Mouse (Mus musculus) heart, embryonic 13.5 days (tissue): ENCODE measurements around the gene Methig1. TPM values are rescaled to one million over a fixed set of nuclear protein-coding genes. Genes with fewer than 3 reads are reported as not detected.
"Not testable (repeated sequence)": the region's sequence is repeated elsewhere in the genome, so short reads cannot be mapped to it uniquely, and the experiment has no call there.

ENCODE experiments used
- ATAC-seq: fragments of 200-750 bp; cut with Nextera tagmentation; 2 replicates; pipeline ENCODE4 v1.8.0; 2017; ENCODE audit warnings: moderate TSS enrichment; ENCODE audit not compliant: insufficient number of reproducible peaks, low FRiP score, low TSS enrichment; ENCODE audit errors: extremely low read depth
- H3K27ac ChIP-seq: fragments of 300-500 bp; sonication (generic); replicated peaks from 2 replicates; pipeline ENCODE4 v1.5.1; 2015; ENCODE audit warnings: moderate library complexity, mild to moderate bottlenecking, inconsistent platforms
- H3K27me3 ChIP-seq: fragments of 300-500 bp; sonication (generic); replicated peaks from 2 replicates; pipeline ENCODE4 v1.6.1; 2015; ENCODE audit warnings: mild to moderate bottlenecking, inconsistent platforms
- H3K36me3 ChIP-seq: fragments of 300-500 bp; sonication (generic); 2 replicates; pipeline ENCODE4 v1.6.1; 2015; ENCODE audit warnings: mild to moderate bottlenecking, inconsistent platforms
- H3K4me1 ChIP-seq: fragments of 300-500 bp; sonication (generic); 2 replicates; pipeline ENCODE4 v1.6.1; 2015; ENCODE audit warnings: inconsistent platforms
- H3K4me2 ChIP-seq: fragments of 300-500 bp; sonication (generic); 2 replicates; pipeline ENCODE4 v1.6.1; 2015; ENCODE audit warnings: inconsistent platforms, mild to moderate bottlenecking, moderate library complexity
- H3K4me3 ChIP-seq: fragments of 300-500 bp; sonication (generic); 2 replicates; pipeline ENCODE4 v1.5.1; 2015; ENCODE audit warnings: moderate library complexity, mild to moderate bottlenecking, inconsistent platforms
- H3K9ac ChIP-seq: fragments of 300-500 bp; sonication (generic); 2 replicates; pipeline ENCODE4 v1.6.1; 2015; ENCODE audit warnings: inconsistent platforms, mild to moderate bottlenecking, moderate library complexity
- H3K9me3 ChIP-seq: fragments of 300-500 bp; sonication (generic); 2 replicates; pipeline ENCODE4 v1.6.1; 2016; ENCODE audit warnings: inconsistent platforms
- WGBS: fragments of 180-500 bp; shearing (Covaris S2); methylation state at CpG from one replicate; pipeline ENCODE4 v1.1.7; 2015; ENCODE audit warnings: mixed read lengths; 5-methylcytosine and 5-hydroxymethylcytosine counted together
- polyA plus RNA-seq: library from polyadenylated mRNA; unstranded; fragments of >200 nt; fragmentation: Nextera tagmentation; extraction: Ambion mirVana; gene quantifications from 2 replicates; pipeline ENCODE4 v1.2.1, GENCODE M21; 2015

Methig1 gene
- polyA plus RNA-seq, 1 experiment from 2014 or later: not detected

DNA sequence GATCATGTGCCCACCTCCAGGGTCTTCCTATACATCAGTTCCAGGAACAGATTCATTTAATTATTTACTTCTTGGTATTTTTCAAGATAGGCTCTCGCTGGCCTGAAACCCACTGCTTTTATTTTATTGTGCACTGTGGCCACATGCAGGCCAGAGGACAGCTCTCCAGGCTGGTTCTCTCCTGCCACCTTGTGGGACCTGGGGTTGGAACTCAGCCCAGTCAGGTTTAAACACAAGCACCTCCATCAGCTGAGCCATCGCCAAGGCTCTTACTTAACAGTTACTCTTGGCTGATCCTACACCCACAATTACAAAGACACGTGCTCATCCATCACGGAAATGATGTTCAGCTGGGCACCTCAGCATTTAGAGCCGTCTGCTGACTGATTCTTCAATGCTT lies 31.8 kb upstream of the Methig1 start:
- no peaks in the 10 kb centered on the region for H3K9me3 ChIP-seq
- no peak overlapping the region for H3K4me2 ChIP-seq
- WGBS: 45% methylated on average over 5 of the region's 5 CpGs
- H3K36me3 ChIP-seq: no peaks in the 10 kb centered on the region
- no peaks in the 10 kb centered on the region for H3K4me1 ChIP-seq
- no peak for ATAC-seq
- no peak overlapping the region for H3K4me3 ChIP-seq
- H3K27me3 ChIP-seq: no peaks in the 10 kb centered on the region
- H3K27ac ChIP-seq: no peak overlapping the region
- H3K9ac ChIP-seq: no peak overlapping the region

DNA sequence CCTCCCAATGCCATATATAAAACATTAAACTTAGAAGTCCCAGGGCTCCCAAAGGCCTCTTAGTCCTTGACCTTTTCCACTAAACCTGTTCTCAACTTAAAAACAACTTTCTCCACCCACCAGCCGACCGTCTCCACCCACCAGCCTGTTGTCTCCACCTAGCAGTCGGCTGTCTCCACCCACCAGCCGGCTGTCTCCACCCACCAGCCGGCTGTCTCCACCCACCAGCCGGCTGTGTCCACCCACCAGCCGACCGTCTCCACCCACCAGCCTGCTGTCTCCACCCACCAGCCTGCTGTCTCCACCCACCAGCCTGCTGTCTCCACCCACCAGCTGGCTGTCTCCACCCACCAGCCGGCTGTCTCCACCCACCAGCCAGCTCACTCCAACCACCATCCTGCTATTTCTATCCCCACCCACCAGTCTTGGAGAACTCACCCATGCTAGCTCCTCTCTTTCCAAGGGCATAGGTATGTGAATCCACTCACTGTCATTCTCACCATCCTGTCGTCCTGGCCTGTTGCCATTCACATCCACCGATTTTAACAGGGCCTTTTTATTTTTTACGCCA lies 28.8 kb upstream of the Methig1 start:
- Histone ChIP-seq H3K36me3 (no peaks in the 10 kb centered on the region), H3K4me3 (no peak overlapping the region), H3K9ac (no peak overlapping the region), H3K4me1 (no peaks in the 10 kb centered on the region), H3K9me3 (no peaks in the 10 kb centered on the region), H3K27ac (no peak overlapping the region), H3K27me3 (peaks cover 3% of the 10 kb centered on the region; the same call in 1 of the 2 replicates), H3K4me2 (no peak overlapping the region)
- whole genome bisulfite sequencing: 54% methylated on average over 12 of the region's 12 CpGs
- no peak for ATAC-seq

DNA sequence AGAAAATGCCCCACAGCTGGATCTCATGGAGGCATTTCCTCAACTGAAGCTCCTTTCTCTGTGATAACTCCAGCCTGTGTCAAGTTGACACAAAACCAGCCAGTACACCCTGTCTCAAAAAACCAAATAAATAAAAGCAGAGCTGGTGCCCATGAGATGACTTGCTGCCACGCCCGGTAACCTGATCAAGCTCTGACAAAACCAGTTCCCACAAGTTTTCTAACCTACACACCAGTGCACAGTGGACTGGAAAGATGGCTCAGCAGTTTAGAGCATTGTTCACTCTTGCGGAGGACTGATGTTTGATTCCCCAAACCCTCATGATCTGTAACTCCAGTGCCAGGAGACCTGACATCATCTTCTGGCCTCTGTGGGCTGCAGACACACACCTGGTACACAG lies 27.7 kb upstream of the Methig1 start:
- 81% methylated on average over 3 of the region's 3 CpGs for WGBS
- H3K4me2 ChIP-seq: no peak overlapping the region
- H3K4me1 ChIP-seq: no peaks in the 10 kb centered on the region
- H3K4me3 ChIP-seq: no peak overlapping the region
- H3K27me3 ChIP-seq: peaks cover 3% of the 10 kb centered on the region; the same call in 1 of the 2 replicates
- no peaks in the 10 kb centered on the region for H3K36me3 ChIP-seq
- H3K27ac ChIP-seq: no peak overlapping the region
- no peaks in the 10 kb centered on the region for H3K9me3 ChIP-seq
- ATAC-seq: no peak
- H3K9ac ChIP-seq: no peak overlapping the region

DNA sequence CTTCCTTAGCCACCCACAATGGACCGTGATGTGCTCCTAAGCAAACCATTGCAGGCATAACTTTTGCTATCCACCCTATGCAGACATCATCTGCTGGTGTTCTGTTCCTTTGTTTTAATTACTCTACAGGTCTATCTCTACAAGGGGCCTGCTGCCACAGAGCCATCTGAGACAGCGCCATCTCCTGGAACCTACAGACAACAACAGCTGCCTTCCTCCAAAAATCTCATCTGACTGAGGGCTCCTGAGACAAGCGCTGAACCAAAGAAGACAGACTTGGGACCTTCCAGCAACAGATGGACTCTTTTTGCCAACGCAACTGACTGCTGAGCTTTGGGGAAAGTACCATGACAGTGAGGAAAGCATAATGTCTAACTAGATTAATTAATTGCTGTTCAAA lies 24.9 kb upstream of the Methig1 start:
- not testable (repeated sequence) for H3K4me1 ChIP-seq, H3K4me2 ChIP-seq, ATAC-seq, H3K27ac ChIP-seq, H3K9me3 ChIP-seq, H3K36me3 ChIP-seq, H3K4me3 ChIP-seq, H3K9ac ChIP-seq, H3K27me3 ChIP-seq
- 54% methylated on average over 4 of the region's 4 CpGs for WGBS

DNA sequence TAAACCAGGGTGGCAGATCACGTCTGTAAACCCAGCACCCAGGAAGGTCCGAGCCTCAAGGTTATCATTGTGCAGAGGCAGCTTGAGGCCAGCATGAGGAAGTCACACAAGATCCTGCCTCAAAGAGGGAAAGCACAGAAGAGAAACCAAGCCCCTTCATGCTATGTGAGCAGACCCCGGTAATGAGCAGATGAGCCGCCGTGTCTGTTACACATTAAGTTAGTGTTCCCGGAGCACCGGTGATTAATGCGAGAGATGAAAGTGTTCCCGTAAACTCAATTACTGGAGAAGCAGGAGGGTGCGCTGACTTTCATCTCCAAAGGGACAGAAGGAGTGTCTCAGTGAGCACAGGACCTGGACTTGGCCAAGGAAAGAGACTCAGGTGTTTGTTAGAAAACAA lies 23.6 kb upstream of the Methig1 start:
- not testable (repeated sequence) for H3K4me1 ChIP-seq, H3K27me3 ChIP-seq, H3K4me2 ChIP-seq, H3K9ac ChIP-seq, H3K9me3 ChIP-seq, ATAC-seq, H3K36me3 ChIP-seq, H3K4me3 ChIP-seq, H3K27ac ChIP-seq
- WGBS: 81% methylated on average over 10 of the region's 10 CpGs

DNA sequence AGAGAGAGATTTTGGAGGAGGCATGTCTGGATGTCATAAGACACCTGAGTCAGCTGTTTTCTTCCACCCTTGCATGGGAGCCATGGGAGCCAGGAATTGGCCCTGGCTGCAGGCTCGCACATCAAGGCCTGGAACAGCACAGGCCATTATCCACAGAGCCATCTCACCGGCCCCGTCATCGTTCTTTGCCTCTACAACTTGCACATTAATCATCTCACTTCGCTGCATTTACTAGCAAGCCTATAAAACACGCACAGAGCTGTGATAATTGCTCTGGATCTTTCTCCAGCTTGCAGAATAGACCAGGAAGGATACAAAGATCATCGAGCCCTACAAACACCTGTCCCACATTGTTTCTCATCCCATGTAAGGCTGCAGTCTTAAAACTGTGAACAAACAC lies 22.2 kb upstream of the Methig1 start:
- Histone ChIP-seq H3K9me3 (no peaks in the 10 kb centered on the region), H3K4me2 (no peak overlapping the region), H3K9ac (no peak overlapping the region), H3K4me3 (no peak overlapping the region), H3K4me1 (no peaks in the 10 kb centered on the region), H3K27ac (no peak overlapping the region), H3K27me3 (peaks cover 3% of the 10 kb centered on the region; the same call in 1 of the 2 replicates), H3K36me3 (no peaks in the 10 kb centered on the region)
- no peak for ATAC-seq
- 82% methylated on average over 7 of the region's 7 CpGs for WGBS

DNA sequence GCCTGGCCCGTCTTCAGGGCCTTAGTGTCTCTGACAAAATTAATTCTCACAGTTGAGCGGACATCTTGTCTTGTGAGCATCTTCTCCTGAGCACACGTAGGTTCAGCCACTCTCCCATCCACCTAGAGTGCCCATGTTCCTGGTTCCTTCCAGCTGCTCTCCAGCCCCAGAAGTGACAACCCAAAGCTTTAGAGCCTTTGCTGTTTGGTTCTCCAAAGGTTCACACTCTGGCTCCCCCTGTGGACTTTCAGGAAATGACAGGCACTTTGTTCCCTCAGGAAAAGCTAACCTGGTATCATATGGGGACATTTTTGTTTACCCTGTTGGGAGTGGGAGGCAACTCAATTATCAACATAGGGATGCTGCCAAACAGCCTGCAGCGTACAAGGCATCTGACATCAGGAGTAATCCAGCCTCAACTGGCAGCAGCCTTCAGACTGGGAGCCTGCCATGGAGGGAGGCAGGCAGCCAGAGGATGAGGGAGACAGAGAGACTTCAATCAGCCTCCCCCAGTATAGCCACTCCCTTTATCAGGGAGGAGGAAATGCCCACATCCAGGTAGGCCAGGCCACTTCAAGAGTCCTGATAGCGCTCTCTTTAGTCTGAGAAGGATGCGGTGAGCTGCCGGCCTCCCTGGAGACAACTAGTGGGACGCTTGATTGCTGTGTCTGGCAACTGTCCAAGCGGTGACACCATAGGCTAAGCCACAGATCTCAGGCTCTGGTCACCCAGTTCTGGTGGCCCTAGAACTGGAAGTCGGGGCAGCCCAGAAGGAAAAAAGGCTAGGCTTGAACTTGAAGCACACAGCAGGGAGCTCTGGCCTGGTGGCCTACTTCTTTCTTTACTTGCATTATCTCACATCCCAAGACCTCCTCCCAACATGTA lies 20.6 kb upstream of the Methig1 start:
- H3K27ac ChIP-seq, H3K9me3 ChIP-seq, H3K27me3 ChIP-seq, H3K36me3 ChIP-seq, H3K4me3 ChIP-seq, ATAC-seq, H3K9ac ChIP-seq, H3K4me2 ChIP-seq, H3K4me1 ChIP-seq: not testable (repeated sequence)
- 42% methylated on average over 3 of the region's 10 CpGs for WGBS

DNA sequence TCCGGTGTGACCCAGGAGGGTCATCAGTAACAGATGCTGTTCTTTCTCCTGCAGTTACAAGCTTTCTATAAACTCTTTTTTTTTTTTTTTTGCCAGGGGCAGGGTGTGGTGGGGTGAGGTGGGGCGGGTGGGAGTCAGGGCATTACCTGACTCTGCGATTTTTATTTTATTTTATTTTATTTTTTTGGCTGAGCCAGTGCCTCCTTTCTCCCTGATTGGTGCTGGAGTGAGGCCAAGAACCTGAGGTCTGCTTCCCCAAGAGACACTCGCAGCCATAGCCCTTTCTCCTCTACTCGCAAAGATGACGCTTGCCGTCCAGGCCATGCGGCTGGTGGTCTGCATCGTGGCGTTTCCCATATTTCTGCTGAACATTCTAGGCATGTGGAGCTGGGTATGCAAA lies 18.3 kb upstream of the Methig1 start, which contains the start of gene Mettl7a3:
TSS of gene Mettl7a3 (plus strand) at position 301 of the 400 bp plus-strand sequence.
- H3K9me3 ChIP-seq: no peaks in the 10 kb centered on the region
- H3K9ac ChIP-seq: no peak within 1 kb of the TSS
- no peaks in the 10 kb centered on the region for H3K27me3 ChIP-seq
- H3K27ac ChIP-seq: no peak within 1 kb of the TSS
- H3K4me1 ChIP-seq: no peaks in the 10 kb centered on the region
- H3K36me3 ChIP-seq: no peaks in the 10 kb centered on the region
- 74% methylated on average over 10 of the region's 10 CpGs for WGBS
- H3K4me3 ChIP-seq: no peak within 1 kb of the TSS
- no peak within 1 kb of the TSS for H3K4me2 ChIP-seq
- ATAC-seq: no peak

DNA sequence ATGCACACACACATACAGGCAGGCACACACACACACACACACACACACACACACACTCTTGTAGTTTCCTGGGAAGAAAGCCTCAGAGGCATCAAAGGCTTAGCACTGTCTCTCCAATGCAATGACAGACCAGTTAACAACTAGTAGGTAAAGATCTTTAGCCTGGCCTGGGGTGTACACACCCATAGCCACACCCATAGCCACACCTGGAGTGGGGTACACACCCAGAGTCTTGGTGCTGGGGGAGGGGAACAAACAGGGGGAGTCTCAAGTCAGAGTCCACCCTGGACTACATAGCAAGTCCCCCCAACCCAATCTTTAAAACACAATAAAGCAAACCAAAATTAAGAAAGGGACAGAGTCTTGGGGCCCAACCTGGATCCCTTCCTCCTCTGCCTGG lies 15.6 kb upstream of the Methig1 start:
- ATAC-seq: 0 out of 2 replicates have a peak, but pooled peaks have one; percentile 21
- H3K4me1 ChIP-seq, H3K9me3 ChIP-seq, H3K36me3 ChIP-seq, H3K9ac ChIP-seq, H3K27ac ChIP-seq, H3K4me2 ChIP-seq, H3K4me3 ChIP-seq, H3K27me3 ChIP-seq: not testable (repeated sequence)

DNA sequence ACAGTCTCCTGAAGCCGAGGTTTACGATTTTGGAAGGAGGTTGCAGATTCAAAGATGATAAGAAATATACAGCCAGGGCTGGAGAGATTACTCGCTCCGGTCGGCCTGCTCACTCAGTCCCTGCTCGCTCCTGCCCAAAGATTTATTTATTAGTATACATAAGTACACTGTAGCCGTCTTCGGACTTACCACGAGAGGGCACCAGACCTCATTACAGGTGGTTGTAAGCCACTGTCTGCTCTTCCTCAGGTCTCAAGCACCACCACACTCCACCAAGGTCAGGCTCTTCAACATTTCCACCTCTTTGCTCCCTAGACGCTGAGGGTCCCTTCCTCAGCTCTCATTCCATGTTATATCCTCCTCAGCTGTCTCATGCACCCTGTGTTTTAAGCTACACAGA lies 15.1 kb upstream of the Methig1 start:
- not testable (repeated sequence) for H3K9ac ChIP-seq, H3K9me3 ChIP-seq, H3K4me3 ChIP-seq, H3K27me3 ChIP-seq, H3K27ac ChIP-seq, H3K36me3 ChIP-seq, ATAC-seq, H3K4me2 ChIP-seq, H3K4me1 ChIP-seq
- 34% methylated on average over 9 of the region's 10 CpGs for WGBS

DNA sequence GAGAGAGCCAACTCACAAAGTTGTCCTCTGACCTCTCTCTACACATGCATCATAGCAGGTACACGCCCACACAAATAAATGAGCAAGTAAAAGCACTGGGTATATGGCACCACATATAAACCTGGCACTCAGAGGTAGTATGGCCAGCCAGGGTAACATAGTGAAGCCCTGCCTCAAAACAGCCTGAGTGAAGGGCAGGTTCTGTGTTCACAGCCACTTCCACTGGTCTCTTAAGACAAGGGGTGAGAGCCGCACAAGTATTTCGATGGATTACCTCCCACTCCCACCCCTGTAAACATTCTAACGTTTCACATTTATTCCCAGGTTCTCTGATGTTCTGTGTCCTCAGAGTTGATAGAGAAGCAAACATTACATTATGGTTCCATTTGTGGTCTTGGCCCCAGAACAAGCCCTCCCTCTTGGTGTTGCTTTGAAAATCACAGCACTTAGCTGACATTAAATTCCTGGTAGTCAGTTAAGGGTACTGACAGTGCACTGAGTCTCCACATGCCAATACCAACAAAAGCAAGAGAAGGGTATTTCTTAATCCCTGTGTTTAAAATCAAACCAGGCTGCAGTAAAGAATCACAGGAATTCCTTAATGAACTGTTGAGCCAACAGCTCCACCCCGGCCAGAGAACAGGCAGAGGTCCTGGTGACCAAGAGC lies 11.5 kb upstream of the Methig1 start:
- H3K27me3 ChIP-seq, H3K4me3 ChIP-seq, H3K4me1 ChIP-seq, H3K4me2 ChIP-seq, H3K9ac ChIP-seq, ATAC-seq, H3K27ac ChIP-seq, H3K9me3 ChIP-seq, H3K36me3 ChIP-seq: not testable (repeated sequence)
- WGBS: 59% methylated on average over 5 of the region's 5 CpGs
